Mouse (Mus musculus) kidney, postnatal 25 days (tissue): ENCODE measurements around the gene Ppara.

Source experiments
- DNase-seq, 2 experiments: peaks; one replicate each; pipeline ENCODE4 v3.0.0; 2021; ENCODE audit warnings: mixed read lengths in 2 of 2

Ppara gene

DNA sequence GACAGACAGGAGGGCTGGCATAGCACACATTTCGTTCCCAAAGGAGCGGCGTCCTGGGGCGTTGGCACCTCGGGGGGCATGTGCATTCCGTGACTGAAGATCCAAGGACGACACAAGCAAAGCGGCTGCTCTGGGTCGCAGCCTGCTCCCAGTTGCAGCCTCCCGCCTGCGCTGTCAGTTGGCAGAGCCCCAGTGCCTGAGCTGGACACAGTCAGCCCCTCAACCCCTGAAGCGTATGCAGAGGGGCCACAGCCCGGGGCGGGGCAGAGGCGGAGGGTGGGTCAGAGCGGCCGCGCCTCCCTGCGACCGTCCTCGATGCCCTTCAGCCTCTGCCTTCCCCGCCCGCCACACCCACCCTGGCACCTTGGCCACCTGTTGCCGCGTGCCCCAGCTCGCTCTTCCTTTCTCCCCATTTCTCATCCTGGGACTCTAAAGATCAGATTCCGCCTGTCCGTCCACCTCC is at the start of gene Ppara:
Ppara (plus strand) TSS at position 413 of the 463 bp plus-strand sequence.
- DNase-seq = peak; percentile 74 to 92

DNA sequence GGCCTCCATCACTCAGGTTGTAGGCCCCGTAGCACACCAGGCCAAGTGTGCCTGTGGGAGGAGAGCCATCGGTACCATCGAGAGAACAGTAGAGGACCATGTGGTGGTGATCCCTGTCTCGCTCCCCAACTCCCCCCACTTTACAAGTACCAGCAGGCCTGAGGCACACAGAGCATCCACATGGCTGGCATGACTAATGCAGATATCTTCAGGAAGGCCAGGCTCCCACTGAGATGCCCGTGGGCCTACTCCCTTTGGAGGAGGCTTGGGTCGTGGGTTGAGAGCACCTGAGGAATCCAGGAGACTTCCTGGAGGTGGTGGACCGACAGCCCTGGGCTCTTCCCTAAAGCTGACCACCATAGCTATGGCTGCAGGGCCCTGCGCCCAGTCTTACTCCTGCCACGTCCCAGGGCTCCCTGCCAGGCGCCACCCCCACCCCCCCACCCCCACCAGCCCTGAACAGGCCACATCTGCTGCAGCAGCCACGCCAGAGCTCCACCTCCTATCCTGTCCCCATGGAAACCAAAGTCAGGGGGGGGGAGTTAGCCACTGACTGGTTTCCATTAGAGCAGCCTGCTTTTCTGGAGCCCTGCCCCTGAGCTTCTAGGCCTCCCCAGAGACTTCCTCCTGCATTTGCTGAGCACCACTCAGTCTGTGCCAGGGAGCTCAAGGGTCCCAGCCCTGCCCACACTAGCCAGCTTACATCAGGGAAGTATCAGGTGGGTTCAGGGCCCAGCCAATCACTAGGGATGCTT is 48.0 kb upstream of the Ppara start:
- DNase-seq = peak; percentile 83 to 92

- peak in 1 of 2 experiments; percentile 65 for DNase-seq
Observed at GRCm38 (mm10) chr15:85687630-85688410, 47.0 kb upstream of the Ppara start.

DNA sequence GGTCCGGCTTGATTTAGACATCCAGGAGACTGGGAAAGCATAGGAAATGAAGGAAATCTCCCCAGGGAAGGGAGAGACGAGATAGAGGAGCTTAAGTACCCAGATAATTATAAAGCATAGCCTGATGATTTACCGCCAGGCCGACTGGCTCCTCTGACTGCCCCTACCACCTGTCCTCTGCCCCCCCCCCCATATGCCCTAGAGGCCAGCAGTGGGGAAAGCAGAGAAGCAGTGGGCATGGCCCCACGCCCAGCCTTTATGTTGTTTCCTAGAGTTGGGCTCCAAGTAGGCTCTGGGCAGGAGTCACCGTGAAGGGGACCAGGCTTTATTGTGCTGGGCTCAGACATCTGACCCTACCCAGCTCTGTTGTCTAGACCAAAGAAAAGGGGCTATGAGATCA is 46.0 kb upstream of the Ppara start:
- DNase-seq = peak in 1 of 2 experiments; percentile 34

DNA sequence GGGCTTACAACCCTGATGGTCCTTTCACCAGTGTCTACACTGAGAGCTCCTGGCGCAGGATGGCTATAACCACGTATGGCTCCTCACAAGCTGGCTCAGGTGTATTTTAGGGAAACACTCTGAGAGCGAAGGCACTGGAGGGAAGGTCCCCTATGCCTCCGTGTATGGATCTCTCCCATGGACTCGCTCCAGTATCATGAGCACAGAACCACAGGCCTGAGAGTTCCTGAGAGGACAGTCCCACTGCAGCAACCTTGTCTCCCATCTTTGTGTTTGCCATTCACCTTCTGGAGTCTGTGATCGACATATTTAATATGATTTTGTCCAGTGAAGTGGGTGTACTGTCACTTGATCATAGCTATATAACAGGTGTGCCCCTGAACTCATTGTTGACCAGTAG is 45.3 kb upstream of the Ppara start:
- DNase-seq = peak in 1 of 2 experiments; percentile 11

GRCm38 (mm10) chr15:85690058-85690457 is 44.7 kb upstream of the Ppara start:
- DNase-seq = peak in 1 of 2 experiments; percentile 34

DNA sequence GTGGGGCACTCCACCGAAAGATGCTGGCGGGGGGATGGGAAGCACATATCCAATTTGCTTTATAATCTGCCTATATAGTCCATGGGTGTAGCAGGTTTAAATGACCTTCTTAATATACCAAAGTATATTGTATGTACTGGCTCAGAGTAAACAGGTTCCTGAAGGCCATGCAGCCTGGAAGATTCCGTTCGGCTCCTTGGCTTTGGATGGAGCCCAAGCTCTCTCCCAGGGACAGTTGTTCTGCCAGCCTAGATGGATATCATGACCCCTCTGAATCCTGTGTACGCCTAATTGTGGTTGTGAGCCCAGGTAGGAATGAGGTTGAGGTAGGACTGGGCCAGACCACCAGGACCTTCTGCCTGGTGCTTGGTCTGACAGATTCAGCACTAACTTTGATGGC is 43.9 kb upstream of the Ppara start:
- peak in 1 of 2 experiments; percentile 45 for DNase-seq

DNA sequence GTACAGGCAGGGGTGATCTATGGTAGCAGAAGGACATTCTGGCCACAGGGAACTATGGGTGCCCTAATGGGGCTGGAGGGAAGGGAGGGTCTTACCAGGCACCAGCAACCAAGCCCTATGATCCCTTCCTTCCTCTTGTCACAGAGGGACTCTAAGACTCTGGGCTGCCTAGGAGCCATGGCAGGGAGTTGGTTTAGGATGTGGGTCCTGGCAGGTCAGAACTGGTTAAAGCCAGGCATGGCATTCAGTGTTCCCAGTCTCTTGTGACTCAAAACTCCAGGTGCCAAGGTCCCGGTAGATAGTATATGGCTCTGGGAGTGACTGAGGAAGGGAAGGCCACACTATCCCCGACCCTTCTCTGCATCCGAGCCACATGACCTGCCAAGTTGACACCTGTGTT is 41.7 kb upstream of the Ppara start:
- peak in 1 of 2 experiments; percentile 70 for DNase-seq

DNA sequence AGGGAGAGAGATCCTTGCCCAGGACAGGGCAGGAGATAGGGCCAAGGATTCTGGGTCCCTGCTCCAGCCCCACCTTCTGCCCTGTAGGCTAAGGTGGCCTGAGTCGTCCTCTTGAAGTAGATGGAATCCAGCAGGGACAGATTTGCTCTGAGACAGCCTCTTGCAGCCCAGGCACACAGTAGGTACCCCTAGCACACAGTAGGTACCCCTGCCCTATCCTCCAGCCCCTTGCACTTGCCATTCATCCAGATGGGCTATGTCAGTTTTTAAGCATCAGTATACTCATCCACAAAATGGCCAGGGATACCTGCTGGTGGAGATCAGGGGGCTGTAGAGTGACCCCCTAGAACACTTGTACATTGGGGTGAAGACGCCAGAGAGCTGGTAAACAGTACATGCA is 41.0 kb upstream of the Ppara start:
- DNase-seq = no peak

GRCm38 (mm10) chr15:85694379-85694778 is 40.4 kb upstream of the Ppara start:
- DNase-seq = no peak

- DNase-seq = no peak
Observed at GRCm38 (mm10) chr15:85695304-85695703, 39.5 kb upstream of the Ppara start.

DNA sequence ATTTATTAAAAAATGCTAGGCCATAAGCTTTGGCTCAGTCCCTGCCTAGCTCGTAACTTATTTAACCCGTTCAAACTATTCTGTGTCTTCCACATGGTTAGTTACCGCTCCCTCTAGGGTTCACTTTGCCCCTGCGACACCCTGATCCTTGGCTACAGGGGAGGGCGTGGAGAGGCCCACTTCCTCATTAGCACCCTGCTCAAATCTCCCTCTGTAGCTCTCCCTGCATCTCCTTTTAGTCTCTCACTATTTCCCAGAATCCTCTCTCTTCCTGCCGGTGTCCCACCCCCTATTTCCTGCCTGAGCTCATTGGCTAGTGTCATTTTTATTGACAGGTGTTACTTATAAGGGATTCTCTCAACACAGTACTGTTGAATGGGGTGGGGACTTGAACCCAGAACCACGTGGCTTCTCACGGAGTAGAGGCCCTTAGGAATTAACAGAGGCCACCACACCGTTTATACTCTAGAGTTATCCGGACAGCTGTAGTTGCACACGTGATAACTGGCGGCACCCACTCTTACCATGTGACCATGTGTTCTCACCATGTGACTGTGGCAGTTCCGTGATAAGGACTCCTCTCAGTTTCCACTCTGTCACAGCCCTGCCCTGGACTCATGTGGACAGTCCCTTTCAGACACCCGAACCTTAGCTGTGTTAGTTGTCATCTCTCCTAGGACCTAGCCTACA is 36.3 kb upstream of the Ppara start:
- DNase-seq = peak in 1 of 2 experiments; percentile 72

DNA sequence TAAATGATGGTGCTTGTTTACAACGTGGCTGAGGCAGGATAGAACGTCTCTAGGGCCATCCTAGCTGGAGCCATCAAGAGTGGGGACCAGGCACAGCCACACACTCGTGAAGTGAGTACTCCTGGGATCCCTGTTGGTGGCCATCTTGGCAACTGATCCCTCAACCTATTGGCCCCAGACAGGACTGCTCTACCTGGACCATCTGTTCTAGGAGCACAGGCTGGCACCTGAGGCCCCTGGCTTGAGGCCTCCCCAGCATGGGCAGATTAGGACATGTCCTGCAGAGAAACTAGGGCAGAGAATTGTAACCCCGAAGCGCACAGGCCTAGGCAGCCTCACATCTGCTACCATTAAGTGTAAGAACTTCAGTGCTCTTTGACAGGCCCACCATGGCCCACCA is 35.3 kb upstream of the Ppara start:
- DNase-seq = no peak

GRCm38 (mm10) chr15:85699862-85700501 is 34.8 kb upstream of the Ppara start:
- peak in 1 of 2 experiments; percentile 70 for DNase-seq

DNA sequence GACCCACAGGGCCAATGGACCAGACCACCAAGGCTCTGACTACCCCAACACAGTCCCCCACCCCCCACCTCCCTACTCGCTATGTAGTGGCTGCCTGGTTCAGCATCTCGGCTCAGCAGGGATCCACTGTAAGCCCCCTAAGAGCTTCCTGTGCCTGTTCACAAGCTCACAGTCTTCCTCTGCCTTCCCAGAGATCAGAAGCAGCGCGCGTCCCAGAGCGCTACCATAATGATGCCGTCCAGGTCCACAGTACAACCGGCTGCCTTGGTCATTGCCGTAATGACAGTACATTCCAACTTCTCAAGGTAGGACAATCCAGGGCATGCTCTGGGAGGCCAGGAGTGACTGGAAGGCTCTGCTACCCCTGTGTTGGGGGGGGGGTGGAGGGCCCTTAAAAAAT is 34.1 kb upstream of the Ppara start:
- DNase-seq = no peak

DNA sequence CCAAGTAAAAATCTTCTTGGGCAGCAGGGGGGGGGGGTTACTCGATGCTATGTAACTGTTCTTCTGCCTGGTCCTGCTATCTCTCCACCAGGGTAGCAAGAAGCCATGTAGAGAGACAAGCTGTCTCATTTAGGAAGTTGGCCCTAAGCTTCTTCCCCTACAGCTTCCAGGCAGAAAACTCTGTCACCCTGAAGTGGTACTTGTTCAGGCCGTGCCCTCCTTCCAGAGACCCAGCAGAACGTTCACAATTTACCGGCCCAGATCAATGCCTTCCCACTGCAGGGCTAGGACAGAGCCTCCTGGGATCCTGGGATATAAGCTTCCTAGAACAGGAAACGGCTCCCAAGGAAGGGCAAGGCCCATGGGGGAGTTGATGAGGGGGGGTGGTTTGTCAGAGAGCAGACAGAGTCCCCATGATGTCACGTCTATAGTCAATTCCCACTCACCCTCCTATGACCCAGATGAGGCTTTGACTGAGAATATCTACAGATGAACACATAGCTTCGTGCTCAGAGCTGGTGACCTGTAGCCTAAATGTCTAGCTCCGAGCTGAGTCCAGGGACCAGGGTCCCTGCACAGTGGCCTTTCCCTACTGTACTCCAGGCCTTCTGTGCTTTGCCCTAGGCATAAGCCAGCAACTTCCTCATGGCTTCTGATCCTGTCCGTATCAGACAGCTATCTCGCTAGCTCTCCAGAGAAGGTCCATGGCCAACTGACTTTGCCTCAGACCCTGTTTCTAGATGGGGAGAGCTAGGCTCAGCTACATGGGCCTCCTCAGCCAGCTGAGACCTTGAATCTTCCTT is 33.5 kb upstream of the Ppara start:
- DNase-seq = no peak

GRCm38 (mm10) chr15:85702411-85702951 is 32.3 kb upstream of the Ppara start:
- DNase-seq = peak; percentile 79 to 92

DNA sequence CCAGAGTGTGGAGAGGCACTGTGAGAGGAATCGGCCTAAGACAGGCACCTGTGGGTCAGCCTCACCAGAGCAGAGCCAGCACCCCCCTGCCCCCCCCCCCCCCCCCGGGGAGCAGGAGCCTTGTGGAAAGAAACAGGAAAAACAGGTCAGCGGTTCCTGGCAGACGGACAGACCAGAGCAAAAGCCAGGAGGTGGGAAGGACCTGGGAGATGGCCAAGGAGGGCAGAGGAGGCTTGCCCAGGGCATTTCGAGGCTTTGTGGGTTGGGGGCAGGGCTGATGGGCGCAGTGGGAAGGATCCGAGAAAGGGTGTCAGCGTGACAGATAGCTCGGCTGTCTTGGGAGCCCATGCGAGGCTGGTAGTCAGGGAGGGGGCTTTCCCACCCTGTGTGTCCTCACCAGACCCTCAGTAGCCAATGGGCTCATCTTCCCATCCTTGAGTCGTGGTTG is 31.6 kb upstream of the Ppara start:
- DNase-seq = peak; percentile 93 to 96

DNA sequence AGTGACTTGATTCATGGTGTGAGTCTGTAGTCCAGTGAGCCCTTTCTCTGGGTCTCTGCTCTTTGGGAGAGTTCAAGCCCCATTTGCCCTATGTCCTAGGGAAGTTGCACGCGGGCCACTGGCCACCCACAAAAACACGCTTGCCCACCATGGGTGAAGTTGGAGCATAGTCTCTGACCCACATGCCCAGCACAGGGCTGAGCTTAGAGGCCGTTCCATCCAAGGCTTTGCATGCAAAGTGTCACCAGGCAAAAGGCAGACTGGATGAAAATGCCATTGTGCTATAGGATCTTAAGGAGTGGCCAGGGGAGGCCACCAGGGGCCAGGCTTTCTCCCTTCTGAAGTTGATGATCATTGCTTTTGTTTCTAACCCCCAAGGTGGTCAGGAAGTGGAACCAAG is 30.9 kb upstream of the Ppara start:
- no peak for DNase-seq

GRCm38 (mm10) chr15:85704341-85705012 is 30.3 kb upstream of the Ppara start:
- DNase-seq = no peak

- no peak for DNase-seq
Observed at GRCm38 (mm10) chr15:85705013-85705528, 29.7 kb upstream of the Ppara start.
